Comparison of ENCODE assay signal across 21 mouse cellular contexts in genomic region chr6:18182903-18183302, GRCm38 (mm10). TPM values are rescaled to one million over a fixed set of nuclear protein-coding genes. Genes with fewer than 3 reads are reported as not detected.
"Had no signal": no experiment of that assay in that cellular context is flagged by ENCODE, and none has a peak within 500 bp of the region (broad histone marks: within the 10 kb centered on the region; RNA-seq: fewer than 3 reads in every experiment).

No protein-coding gene starts in this region.

- H3K36me3 ChIP-seq: midbrain, embryonic 10.5 days; midbrain, embryonic 12.5 days; neural tube, embryonic 13.5 days; stomach, embryonic 15.5 days had no signal

- H3K4me2 ChIP-seq: lung, embryonic 14.5 days; midbrain, embryonic 12.5 days; neural tube, embryonic 13.5 days; stomach, embryonic 15.5 days had no signal

- H3K27ac ChIP-seq: midbrain, embryonic 10.5 days; midbrain, embryonic 12.5 days; neural tube, embryonic 13.5 days; stomach, embryonic 15.5 days; stomach, postnatal 0 days had no signal

- H3K9me3 ChIP-seq: midbrain, embryonic 10.5 days; midbrain, embryonic 12.5 days; neural tube, embryonic 13.5 days; stomach, embryonic 15.5 days had no signal

- ATAC-seq: midbrain, embryonic 16.5 days had no signal

- H3K4me1 ChIP-seq: midbrain, embryonic 10.5 days; midbrain, embryonic 12.5 days; neural tube, embryonic 13.5 days; stomach, embryonic 15.5 days had no signal

- DNase-seq: lung, adult 18-20 months; lung, embryonic 14.5 days; lung, postnatal 10 days; lung, postnatal 4 days; midbrain, embryonic 14.5 days; retina, postnatal 1 day; right cerebral cortex, adult 18-20 months; right cerebral cortex, postnatal 25 days; right cerebral cortex, postnatal 4 days; thymus, adult 2 months; thymus, postnatal 25 days; thymus, postnatal 4 days had no signal

- H3K27me3 ChIP-seq: midbrain, embryonic 12.5 days; neural tube, embryonic 13.5 days; stomach, embryonic 15.5 days had no signal

- H3K9ac ChIP-seq: lung, embryonic 14.5 days; midbrain, embryonic 12.5 days; neural tube, embryonic 13.5 days; stomach, embryonic 15.5 days had no signal

- H3K4me3 ChIP-seq: midbrain, embryonic 10.5 days; midbrain, embryonic 12.5 days; myocyte; neural tube, embryonic 13.5 days; stomach, embryonic 15.5 days had no signal

RNA-seq across cellular contexts. Expression of gene Cftr, which starts 12.4 kb away (rescaled TPM):
- total RNA-seq: megakaryocyte, adult 5-6 weeks; megakaryocyte-erythroid progenitor cell, adult 5-6 weeks had no signal
- polyA plus RNA-seq: myocyte had no signal
